Mouse (Mus musculus): ENCODE measurements around the gene Chd2.
A peak's percentile ranks its signal among the peaks of the same experiment; 100 is the strongest.
"Not testable (repeated sequence)": the region's sequence is repeated elsewhere in the genome, so short reads cannot be mapped to it uniquely, and the experiment has no call there.

The Chd2 gene

DNA sequence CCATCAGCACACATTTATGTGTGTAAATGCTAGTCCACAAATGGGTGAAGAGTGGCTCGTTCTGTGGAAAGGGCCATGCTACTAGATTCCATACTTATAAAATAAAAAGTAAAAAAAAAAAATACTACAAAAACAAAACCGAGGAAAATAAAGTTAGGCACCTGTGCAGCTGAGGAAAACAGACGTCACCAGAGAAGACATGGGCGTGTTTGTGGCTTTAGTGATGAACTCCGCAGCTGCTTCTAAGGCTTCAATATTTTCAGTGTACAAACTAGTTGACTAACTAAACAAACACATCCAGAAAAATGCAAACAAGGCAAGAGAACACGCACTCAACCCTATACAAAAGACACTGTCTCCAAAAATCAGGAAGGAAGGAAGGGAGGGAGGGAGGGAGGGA lies 18.4 kb downstream of the Chd2 start:
- DNase-seq (ENCODE audit: low read depth in 2 of 2, low spot score in 2 of 2) = peak in 1 of 2 experiments; percentile 72

DNA sequence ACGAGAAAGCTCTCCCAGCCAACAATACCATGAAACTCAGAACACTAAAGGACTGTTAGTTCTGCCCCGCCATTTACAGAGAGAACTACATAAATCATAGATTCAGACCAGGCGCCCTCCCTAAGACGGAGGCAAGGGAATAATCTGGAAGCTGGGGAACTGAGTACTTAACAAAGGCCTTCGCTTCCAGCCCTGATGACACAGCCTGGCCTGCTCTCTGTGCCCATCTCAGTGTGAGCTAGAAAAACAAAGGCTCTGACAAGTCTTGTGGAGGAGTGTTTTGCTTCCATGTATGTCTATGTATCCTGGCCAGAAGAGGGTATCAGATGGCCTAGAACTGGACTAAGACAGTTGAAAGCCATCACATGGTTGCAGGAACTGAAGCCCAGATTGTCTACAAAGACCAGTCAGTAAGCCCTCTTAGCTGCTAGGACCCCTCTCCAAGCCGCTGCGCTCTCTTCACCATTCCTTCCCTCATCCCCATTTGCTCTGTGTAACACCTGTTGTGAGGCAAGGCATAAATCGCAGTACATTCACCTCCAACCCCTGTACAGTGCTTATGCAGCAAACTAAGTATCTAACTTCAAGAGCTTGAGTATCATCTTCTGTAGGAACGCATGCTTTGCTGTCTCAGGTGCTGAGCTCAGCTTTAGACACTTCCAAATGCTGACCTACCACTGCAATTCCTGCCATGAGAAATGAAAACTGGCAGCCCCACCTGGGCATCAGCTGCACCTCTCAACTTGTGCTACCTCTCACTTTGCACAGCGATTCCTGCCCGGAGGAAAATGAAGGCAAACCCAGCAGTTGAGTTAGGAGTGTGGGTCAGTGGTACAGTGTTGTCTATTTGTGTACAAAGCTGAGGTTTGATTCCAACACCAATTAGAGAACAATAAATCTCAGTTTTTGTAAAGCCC lies 20.1 kb downstream of the Chd2 start:
- no peak for DNase-seq (ENCODE audit: low read depth in 2 of 2, low spot score in 2 of 2)

DNA sequence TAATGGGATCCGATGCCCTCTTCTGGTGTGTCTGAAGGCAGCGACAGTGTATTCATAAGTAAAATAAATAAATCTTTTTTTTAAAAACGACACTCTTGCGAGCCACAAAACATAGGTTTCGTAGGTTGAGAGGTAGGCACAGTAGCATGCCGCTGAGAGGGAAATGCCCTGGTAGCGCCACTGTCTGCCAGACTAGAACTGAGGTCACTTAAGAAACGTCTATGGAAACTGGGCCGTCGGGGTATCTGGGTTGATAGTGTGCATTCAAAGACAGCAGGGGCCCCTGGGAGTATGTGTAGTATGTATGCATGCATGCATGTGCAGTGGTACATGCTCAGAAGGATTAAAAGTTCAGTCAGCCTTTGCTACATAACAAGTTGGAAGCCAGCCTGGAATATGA lies 21.4 kb downstream of the Chd2 start:
- no peak for DNase-seq (ENCODE audit: low read depth in 2 of 2, low spot score in 2 of 2)

DNA sequence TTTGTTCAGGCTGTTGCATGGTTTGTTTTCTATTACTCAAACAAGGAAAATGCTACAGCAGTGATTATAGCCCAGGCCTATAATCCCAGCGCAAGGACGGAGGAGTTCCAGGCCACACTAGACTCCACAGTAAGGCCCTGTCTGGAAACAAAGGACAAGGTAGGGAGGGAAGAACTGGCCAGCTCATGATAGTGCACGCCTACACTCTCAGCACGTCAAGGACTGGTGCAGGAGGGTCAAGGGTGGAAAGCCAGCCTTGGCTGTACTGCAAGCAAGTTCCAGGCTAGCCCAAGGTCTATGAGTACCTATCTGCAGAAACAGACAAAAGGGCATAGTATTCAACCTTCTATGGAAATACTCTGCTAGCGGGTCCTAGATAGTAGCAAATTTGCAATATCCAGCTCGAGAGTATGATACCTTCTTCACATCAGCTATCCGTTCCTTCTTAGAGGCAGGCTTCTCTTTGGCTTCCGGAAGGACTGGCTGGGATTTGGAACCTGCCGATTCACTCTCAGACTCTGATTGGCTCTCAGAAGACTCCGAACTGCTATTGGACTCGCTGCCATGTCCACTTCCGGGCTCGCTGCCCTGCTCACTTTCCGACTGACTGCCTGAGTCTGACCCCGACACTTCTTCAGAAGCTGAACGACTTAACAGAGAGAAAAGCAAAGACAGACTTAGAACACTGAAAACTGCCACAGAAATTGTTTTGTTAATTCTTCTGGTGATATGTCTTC lies 22.4 kb downstream of the Chd2 start:
- DNase-seq (ENCODE audit: low read depth in 2 of 2, low spot score in 2 of 2) = no peak

- not testable (repeated sequence) for DNase-seq (ENCODE audit: low read depth in 2 of 2, low spot score in 2 of 2)
Observed at GRCm38 (mm10) chr7:73518373-73518980, 23.2 kb downstream of the Chd2 start.

DNA sequence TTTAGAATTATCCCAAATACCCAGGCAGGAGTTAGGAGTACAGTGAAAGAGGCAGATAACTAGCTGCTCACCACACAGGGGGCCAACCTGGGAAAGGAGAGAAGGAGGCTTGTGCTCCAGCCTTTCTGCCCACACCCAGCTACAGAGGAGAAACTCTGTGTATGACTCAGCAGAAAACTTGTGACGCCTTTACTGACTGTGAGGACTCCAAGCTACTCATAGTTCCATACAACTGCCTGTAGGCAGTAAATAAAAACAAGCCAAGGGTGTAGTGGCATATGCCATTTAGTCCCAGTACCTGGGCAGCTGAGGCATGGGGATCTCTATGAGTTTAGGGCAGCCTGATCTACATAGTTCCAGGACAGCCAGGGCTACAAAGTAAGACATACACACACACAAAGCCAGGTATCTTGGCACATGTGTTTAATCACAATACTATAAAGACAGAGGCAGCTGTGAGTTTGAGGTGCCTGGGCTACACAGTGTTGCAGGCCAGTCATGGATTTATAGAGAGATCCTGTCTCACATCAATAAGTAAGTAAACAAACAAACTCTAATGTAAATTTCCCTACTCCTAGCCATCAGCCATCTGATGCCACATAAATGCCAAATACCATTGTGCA lies 24.1 kb downstream of the Chd2 start:
- DNase-seq (ENCODE audit: low read depth in 2 of 2, low spot score in 2 of 2) = no peak

- DNase-seq (ENCODE audit: low read depth in 2 of 2, low spot score in 2 of 2) = no peak
Observed at GRCm38 (mm10) chr7:73516820-73517219, 24.8 kb downstream of the Chd2 start.

DNA sequence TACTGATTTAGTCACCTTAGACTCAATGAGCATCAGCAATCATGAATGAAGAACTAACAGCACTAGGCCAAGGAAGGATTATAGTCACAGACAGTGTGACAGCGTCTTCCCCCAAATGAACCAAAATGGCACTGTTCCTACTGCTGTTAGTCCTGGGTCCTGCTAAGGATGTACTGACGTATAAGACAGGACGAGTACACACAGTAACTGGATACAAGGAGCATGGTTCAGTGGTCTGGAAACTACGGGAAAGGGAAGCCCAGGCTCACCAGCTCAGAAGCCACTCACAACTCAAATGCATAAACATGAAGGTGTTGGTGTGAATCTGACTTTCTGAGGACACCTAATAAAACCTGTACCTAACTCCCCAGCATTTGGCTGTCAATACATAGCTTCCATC lies 27.1 kb downstream of the Chd2 start:
- no peak for DNase-seq (ENCODE audit: low read depth in 2 of 2, low spot score in 2 of 2)

GRCm38 (mm10) chr7:73512422-73512821 lies 29.2 kb downstream of the Chd2 start:
- DNase-seq (ENCODE audit: low read depth in 2 of 2, low spot score in 2 of 2) = no peak

DNA sequence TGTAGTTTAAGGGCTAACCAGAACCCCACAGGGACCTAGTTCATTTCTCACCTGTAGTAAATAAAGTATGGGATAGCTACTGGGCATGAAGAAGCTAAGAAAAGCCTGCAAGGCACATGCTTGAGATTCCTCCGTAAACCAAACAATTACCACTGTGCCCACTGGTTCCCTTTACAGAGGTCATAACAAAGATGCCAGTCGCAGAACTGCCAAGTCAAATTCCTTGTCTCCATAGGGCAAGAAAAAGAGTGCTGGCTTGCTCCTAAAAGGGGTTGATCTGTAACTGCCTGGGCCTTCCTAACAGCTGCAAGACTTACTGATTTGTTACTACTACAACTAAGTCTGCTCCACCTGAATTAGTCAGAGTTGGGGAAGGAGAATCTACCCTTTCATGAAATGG lies 32.9 kb downstream of the Chd2 start:
- no peak for DNase-seq (ENCODE audit: low read depth in 2 of 2, low spot score in 2 of 2)

DNA sequence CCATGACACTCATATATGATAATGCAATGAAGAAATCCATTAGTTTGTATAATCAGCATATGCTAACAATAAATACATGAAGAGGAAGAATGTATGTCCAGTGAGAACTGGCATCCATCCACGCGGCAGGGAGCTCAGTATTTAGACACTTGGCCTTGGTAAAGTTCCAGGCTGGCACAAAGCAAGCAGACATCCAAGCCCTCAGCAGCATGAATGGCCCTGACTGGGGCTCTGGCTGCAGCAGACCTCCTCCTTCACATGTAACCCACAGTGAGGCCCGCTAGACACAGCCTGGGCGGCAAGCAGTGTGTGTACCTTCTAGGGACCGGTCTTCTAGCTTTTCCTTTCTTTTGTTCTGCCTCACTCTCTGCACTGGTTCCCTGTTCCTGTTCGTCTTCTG lies 34.1 kb downstream of the Chd2 start:
- no peak for DNase-seq (ENCODE audit: low read depth in 2 of 2, low spot score in 2 of 2)

GRCm38 (mm10) chr7:73506852-73507251 lies 34.8 kb downstream of the Chd2 start:
- no peak for DNase-seq (ENCODE audit: low read depth in 2 of 2, low spot score in 2 of 2)

- DNase-seq (ENCODE audit: low read depth in 2 of 2, low spot score in 2 of 2) = no peak
Observed at GRCm38 (mm10) chr7:73505266-73505665, 36.4 kb downstream of the Chd2 start.

GRCm38 (mm10) chr7:73498200-73498599 lies 43.4 kb downstream of the Chd2 start:
- no peak for DNase-seq (ENCODE audit: low read depth in 2 of 2, low spot score in 2 of 2)

GRCm38 (mm10) chr7:73489261-73489660 lies 52.4 kb downstream of the Chd2 start:
- DNase-seq (ENCODE audit: low read depth in 2 of 2, low spot score in 2 of 2) = no peak

DNA sequence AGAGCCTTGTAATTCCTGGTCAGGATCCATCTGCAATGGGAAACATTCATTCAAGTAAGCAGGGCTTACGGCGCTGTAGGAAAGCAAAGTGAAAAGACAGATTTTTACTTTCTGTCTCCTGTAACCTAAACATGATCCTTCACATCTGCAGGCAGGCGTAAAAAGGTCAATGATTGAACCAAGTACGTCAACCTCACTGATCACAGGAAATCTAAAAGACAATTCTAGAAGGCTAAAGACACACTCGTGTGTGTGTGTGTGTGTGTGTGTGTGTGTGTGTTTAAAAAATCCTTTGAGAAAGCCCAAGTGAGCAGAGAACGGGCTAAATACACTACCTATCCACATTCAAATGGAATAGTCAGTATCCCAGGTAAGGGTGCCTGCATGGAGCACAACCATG lies 60.5 kb downstream of the Chd2 start:
- no peak for DNase-seq (ENCODE audit: low read depth in 2 of 2, low spot score in 2 of 2)

GRCm38 (mm10) chr7:73479506-73479905 lies 62.1 kb downstream of the Chd2 start:
- DNase-seq (ENCODE audit: low read depth in 2 of 2, low spot score in 2 of 2) = peak in 1 of 2 experiments; percentile 16

- no peak for DNase-seq (ENCODE audit: low read depth in 2 of 2, low spot score in 2 of 2)
Observed at GRCm38 (mm10) chr7:73478157-73479058, 63.2 kb downstream of the Chd2 start.

DNA sequence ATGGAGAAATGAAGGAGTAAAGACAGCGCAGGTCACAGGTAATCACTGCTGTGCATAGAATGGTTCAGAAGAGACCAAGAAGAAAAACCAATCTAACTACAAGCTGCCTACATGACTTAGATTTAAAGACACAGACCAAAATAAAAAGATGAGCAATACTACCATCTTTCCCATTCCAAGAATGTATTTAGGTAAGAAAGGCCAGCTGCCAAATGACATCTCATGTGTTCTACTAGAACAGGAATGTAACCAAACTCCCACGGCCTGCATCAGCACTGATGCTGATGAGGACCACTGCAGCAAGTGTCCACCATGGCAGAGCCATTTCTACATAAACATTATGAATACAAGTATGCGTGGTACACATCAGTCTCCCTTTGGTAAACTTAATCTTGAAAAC lies 73.9 kb downstream of the Chd2 start:
- DNase-seq (ENCODE audit: low read depth in 2 of 2, low spot score in 2 of 2) = no peak

- no peak for DNase-seq (ENCODE audit: low read depth in 2 of 2, low spot score in 2 of 2)
Observed at GRCm38 (mm10) chr7:73463546-73463945, 78.1 kb downstream of the Chd2 start.

Measured in CD8-positive naive resting alpha-beta T cell, adult 2 months (primary cell).